Mouse (Mus musculus) right cerebral cortex, postnatal 4 days (tissue): ENCODE data around the gene Rasgrp2.

Source experiments
- DNase-seq: peaks from one replicate; pipeline ENCODE4 v3.0.0-alpha.2; 2022

Gene Rasgrp2

DNA sequence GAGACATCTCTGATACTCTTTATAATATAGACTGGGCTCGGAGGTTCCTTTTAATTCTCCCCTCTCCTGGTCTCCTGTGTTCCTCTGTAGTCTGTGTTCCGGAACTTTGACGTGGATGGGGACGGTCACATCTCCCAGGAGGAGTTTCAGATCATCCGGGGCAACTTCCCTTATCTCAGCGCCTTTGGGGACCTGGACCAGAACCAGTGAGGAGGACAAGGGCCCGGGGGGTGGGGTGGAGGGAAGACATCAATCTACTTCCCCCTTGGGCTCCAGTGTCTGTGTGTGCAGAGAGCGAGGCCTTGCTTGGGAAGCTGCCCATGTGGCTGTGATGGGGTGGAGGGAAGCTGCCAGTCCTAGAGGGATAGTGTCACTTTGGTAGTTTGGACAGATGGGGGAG is 9.6 kb downstream of the Rasgrp2 start:
- no peak for DNase-seq

DNA sequence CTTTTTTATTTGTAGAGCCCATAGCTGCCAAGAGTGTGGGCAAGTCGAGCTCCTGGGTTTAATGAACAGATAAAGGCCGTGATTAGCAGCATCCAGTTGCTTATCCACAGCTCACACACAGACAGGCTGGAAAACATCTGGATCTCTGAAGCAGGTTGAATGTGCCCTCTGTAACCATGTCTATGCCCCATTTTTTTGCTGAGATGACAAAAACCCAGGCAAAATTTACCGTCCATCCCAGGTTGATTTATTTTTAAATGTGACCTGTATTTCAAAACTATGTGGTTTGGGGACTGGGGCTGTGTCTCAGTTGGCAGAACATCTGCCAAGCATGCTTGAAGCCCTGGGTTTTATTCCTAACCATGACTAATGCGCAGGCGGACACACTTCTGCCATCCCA is 10.0 kb downstream of the Rasgrp2 start:
- DNase-seq = no peak

DNA sequence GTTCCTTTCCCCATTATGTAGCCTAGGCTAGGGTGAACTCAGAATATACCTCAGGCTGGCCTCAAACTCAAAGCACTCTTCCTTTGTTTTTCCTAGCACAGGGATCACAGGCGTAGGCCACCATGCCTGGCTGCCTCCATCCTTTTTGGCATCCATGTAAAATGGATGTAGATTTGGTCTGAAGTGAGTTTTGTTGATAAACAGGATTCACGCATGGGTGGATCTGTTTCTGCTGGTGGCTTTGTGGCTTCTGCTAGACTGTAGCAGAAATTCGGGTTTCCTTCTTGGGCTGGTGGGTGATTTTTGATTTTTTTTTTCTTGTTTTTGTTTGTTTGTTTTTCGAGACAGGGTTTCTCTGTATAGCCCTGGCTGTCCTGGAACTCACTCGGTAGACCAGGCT is 10.8 kb downstream of the Rasgrp2 start:
- no peak for DNase-seq

DNA sequence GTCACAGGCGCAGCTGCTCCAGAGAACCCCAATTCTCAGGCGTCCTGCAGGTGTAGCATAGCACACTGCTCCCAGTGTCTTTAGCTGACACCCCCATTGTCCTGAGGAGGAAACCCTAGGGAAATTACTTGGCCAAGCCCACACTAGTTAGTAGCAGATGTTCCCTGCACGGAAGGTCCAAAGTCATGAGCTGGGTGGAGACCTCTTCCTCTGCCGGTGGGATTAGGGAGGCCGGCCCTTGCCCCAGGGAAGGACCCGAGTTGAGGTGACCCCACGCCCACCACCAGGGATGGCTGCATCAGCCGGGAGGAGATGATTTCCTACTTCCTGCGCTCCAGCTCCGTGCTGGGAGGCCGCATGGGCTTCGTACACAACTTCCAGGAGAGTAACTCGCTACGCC is 13.7 kb downstream of the Rasgrp2 start:
- no peak for DNase-seq

DNA sequence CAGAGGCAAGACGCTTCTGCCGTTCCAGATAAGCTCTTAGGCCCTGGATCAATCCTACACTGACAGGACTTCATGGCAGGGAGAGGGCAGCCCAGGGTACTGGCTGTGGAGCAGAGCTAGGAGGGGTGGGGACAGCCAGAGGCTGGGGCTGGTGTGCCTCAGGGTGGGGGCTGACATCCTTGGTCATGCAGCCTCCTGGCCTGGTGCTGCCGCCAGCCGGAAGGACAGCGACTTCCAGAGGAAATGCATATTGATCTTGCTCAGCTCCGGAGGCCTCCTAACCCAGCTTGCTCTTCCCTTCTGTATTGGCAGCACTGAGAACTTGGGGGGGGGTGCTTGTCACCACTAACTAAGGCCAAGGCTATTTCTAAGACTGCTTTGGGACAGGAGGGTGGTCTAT is 16.3 kb downstream of the Rasgrp2 start:
- DNase-seq = no peak

DNA sequence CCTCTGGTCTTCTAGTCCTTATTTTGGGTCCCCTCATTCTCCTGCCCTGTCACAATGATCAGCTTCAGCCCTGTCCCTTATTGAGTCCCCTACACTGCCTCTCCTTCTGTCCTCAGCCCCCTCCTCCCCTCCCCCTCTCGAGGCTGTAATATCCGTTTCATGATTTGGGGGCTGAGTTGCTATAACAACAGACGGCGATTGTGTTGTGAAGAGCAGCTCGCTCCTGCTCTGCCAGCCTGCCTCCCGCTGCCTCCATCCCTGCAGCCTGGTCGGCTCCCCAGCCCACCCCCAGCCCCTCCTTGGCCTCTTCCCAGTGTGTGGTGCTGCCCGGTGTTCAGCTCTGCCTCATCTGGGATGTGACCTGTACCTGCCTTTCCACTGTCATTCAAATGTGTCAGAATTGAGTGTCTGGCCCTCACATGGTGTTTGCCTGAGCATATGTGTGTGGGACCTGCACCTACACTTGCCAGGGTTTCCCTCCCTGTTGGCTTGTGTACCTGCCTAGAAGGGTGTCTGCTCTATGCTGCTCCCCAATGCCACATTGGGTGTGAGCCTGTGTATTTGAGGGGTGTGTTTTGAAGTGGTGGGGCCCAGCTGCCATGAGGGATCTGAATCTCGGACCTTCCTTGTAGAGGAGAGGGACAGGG is 17.1 kb downstream of the Rasgrp2 start:
- DNase-seq = peak; percentile 67

DNA sequence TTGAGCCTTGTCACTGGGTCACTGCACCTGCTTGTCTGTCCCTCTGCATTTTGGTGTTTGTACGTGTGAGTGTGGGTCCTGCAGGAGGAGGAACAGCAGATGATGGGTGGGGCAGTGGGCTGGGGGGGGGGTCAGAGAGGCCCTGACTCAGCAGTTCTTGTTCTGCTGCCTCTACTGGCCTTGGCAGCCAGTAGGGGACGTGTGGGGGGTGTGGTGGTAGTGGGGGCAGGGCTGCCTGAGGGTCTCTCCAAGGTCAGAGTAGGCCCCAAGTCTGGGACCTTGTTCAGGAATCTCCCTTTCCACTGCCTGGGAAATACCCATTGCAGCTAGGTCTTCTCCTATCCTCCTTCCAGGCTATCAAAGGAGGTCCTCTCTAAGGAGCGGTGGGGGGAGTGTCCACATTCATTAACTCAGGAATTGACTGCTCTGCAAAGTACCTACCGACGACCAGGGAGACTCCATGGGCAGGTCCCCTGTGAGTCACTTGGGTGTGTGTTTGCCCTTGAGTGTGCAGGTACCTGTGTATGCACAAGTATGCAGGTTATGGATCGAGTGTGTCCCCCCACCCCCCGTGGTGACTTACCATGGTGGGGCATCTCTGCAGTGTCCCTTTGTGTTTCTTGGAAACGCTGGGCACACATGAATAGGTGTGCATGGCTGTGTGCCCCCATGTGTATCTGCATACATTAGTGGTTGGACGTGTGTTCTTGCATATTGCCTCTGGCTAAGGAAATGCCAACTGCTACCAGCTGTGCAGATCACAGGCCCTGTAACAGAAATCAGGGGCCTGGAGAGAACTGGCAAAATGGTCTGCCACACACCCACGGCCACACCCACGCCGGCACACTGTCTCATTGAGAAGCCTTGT is 18.0 kb downstream of the Rasgrp2 start:
- no peak for DNase-seq

DNA sequence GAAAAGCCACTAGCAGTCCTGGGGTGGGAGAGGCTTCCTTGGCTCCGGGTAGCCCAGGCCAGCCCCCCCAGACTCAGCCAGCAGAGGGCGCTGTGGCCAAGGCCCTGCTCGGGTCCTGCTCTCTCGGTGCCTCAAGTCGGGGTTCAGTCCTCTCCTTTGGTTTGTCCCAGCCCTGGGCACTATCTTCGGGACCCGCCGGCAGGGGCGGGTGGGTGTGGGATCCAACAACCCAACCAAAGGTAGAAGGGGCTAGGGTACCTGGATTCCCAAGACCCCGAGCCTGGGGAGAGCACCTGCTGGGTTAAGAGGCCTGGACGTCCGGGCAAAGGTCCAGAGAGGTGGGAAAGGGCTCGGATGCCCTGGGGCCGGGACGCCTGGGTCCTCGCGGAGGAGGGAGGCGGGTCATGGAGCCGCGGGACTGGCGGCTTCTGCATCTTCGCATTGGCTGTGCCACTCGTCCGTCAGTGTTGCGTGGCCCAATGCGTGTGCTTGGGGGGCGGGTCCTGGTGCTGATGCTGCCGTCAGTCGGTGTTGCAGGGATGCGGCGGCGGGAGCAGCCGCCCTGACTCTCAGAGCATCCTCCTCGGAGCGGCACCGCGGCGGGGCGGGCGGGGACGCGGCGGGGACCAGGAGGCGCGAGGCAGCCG is 19.2 kb downstream of the Rasgrp2 start, which contains the start of gene Nrxn2:
Gene Nrxn2 (plus strand): TSS at position 499 of the 647 bp plus-strand sequence.
- DNase-seq = peak; percentile 96

DNA sequence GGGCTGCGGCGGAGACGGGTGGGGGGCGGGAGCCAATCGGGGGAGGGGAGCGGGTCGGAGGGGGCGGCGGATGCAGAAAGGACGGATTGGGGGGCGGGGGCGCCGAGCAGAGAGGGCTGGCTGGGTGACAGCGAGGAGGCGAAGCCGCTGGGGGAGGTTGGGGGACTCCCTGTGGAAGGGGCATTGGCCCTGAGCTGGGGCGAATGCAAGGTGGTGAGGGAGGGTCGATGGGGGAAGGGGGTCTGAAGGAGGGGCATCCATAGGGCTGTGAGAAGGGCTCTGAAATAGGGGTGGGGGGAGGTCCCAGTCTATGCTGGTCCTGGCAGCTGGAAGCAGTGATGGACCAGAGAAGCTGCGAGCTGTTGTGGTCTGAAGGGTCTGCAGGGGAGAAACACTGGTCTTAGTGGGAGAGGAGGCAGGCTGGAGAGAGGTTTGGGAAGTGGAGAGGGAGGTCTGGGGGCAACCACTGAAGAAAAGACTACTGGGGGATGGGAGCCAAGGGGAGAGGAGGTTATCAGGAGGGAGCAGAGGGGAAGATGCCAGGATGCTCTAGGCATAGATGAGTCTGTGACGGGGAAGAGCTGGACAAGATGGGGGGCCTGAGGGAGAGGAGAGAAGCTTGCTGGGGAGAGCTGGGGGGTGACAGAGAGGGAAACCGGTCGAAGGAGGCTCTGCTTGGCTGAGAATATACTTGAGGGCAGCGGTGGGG is 20.0 kb downstream of the Rasgrp2 start:
- DNase-seq = peak; percentile 66

DNA sequence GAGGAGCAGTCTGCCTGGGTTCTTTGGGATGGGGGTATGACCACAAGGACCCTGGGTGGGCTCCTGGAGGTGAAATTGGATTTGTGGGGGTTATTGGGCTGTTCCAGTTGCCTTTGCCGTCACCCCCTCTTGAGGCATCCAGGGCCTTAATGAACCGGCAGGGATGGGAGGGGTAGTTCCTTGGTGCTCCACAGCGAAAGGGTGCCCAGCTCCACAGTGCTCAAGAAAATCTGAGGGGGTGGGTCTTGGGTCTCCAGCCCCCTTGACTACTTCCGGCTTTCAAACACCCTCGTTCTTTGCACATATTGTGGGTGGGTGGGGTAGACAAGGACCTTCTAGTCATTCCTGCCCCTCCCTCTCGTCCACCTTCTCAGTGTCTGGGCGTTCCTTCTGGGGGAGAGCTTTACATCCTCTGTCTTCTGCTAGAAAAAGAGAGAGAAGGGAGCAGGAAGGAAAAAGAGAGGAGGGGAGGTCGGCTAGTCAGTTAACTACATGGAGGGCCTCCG is 20.7 kb downstream of the Rasgrp2 start:
- no peak for DNase-seq

DNA sequence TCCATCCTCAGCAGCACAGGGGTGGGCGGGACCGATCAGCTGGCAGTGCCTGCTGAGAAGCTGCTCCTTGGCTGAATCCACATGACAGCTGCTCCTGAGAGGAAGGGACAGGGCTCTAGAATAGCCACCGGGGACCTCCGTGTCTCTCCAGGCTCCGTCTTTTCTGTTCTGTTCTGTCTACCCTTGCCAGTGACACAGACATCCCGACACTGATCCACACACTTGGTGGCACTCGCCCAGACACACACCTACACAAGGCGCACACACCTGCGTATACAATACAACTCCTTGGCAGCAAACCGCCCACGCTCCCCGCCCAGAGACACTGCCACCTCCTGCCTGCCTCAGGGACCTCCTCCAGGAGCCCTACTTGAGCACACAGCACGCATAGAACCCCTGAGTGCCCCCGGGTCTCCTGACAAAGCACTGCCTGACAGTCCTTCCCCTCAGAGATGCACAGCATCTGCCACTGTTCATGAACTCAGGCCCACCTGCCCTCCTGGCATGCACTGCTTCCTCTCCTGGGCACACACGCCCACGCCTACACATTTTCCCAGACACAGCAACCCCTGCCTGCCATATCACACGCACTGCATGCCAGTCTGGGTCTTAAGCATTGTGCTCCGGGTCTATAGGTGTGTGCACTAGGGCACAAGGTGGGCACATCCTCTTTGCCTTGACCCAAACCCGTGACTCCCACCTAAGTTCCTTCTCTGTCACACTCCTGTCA is 21.5 kb downstream of the Rasgrp2 start:
- DNase-seq = no peak

DNA sequence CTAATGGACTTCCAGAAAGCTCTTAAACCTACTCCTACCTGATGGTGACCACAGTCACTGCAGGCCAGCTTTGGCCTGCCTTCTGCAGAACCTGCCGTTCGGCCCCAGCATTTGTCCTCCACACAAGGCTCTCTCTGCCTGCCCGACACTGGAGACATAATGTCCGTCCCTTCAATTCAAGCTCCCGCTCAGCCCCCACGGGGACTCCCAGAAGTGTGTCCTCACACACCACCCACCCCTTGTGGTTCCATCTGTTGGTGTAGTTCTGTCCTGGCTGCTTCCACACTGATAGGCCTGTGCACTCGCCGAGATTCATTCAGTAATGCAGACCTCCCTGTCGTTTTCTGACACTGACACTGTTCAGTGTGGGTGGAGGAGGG is 22.1 kb downstream of the Rasgrp2 start:
- DNase-seq = no peak

DNA sequence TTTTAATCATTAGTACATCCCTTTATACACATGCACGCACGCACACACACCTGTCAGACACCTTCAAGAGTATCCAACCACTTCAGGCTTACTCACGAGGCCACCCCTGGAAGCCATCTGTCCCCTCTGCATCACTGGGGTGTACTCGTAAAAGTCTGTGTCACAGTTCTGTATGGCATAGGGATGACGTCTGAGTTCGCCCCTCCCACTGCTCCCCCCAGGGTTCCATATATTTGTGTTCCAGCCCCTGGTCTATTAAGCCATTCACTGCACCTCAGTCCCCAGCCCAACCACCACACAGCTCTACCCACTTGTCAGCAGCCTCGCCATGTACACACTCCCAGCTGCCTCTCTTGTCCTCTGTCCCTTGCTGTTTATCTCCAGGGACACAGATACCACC is 22.9 kb downstream of the Rasgrp2 start:
- DNase-seq = no peak

DNA sequence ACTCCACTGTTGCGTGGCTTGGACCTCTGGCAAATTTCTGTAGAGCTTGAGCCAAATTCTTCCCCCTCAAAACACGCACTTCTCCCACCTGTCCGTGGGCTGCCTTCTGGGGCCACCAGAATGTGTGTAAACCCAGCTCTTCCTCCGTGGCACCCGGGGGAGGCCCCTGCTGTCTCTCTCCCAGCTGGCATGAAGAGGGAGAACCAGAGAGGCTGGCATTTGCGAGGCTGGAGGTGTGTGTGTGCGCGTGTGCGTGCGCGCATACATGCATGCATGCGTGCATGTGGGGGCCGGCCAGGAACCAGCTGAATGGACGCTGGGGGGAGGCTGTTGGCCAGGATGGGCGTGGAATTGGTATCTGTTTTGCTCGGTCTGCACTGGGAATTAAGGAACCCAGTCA is 24.1 kb downstream of the Rasgrp2 start:
- no peak for DNase-seq

DNA sequence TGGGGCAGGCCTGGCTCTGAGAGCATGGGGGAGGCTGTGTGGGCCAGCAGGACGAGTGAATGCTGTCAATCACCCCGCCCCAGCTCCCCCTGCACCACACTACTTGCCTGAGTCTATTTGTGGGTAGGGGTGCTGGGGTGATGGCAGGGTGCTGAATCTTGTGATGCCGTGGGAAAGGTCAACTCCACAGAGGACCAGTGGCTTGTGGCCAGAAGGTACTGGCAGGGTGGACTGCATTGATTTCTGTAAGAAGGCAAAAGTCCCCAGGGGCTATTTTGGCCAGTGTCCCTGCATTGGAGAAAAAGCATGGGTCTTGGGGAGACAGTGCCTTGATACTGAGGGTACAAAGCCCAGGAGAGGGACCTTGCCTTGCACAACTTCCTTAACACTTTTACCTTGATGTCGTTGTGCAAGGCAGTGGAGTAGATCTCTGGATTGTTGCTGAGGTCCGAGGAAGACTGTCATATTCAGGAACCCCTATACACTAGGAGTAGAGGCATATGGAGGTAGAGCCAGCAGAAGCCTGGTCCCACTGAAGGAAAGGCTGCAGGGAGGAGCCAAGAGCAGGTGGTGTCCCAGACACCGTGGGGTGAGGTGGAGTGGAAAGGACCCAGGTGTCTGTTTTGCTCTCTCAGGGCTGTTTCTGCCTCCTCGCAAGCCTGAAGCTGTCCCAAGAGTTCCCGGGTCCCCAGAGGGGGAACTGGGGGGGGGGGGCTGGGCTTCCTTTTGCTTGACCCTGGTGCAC is 25.2 kb downstream of the Rasgrp2 start:
- no peak for DNase-seq

DNA sequence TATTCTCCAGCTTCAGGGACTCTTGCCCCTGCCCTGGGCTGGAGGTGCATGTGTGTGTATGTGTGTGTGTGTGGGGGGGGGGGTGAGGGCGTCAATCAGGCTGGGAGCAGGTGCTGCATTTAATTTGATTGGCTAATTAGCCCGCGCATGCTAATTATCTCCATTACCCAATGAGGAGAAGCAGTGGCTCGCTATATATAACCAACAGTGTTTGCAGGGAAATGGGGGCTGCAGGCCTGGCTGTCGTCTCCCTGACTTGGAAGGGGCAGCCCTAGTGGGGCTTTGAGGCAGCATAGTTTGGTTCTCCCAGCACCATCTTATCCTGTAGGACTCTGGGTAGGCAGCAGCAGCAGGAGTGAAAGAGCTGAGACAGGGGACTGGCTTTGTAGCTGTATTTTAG is 26.5 kb downstream of the Rasgrp2 start:
- DNase-seq = no peak

DNA sequence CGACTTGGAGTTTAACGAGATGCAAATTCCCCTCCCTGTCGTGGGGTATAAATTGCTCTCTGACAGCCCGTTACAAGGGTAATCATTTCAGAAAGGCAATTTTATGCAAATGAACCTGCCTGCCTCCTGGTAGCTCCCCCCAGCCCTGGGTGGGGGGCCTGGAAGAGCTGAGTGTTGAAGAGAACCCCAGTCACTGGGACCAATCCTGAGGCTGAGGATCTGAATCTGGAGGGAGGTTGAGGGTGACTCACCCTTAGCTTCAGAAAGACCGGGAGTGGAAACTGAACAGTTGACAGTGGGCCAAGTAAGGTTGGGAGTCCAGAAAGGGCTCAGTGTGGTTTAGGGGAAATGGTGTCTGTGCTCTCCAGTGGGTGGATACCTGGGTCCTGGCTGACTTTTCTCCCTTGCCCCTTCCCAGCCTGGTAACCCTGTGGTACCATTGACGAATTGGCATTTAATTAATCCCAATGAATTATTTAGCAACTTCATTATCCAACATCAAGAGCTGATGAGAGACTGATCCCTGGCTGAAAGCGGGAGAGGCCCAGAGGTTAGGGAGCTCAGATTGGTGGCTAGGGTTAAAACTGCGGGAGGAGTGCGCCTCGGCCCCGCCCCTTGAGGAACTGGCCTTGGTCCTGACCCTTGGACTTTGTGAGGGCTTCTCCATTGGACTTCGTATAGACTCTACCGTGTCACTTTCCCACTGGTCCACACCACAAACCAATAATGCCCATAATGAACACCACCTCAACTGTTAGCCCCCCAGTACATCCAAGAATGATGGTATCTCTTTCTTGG is 27.8 kb downstream of the Rasgrp2 start:
- DNase-seq = no peak

DNA sequence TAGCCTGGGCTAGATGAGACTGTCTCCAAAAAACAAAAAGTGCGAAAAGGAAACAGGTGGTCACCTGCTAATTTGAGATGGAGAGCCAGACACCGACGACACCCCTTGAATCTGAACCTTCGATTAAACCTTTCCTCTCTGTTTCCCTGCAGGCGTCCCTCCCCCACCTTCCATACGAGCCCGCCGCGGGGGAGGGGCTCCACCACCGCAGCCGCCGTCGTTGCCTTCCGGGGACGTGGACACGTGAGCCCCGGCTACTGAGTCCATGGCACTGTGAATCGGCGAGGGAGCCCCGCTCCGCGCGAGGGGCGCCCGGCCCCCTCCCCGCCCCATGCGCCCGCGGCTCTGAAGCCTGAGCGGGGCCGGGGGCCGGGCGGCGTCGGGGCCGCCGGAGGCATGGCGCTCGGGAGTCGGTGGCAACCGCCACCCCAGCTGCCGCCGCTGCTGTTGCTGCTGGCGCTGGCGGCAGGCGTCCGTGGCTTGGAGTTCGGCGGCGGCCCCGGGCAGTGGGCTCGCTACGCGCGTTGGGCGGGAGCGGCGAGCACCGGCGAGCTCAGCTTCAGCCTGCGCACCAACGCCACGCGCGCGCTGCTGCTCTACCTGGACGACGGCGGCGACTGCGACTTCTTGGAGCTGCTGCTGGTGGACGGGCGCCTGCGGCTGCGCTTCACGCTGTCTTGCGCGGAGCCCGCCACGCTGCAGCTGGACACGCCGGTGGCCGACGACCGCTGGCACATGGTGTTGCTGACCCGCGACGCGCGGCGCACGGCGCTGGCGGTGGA is 28.7 kb downstream of the Rasgrp2 start:
- DNase-seq = peak; percentile 56

DNA sequence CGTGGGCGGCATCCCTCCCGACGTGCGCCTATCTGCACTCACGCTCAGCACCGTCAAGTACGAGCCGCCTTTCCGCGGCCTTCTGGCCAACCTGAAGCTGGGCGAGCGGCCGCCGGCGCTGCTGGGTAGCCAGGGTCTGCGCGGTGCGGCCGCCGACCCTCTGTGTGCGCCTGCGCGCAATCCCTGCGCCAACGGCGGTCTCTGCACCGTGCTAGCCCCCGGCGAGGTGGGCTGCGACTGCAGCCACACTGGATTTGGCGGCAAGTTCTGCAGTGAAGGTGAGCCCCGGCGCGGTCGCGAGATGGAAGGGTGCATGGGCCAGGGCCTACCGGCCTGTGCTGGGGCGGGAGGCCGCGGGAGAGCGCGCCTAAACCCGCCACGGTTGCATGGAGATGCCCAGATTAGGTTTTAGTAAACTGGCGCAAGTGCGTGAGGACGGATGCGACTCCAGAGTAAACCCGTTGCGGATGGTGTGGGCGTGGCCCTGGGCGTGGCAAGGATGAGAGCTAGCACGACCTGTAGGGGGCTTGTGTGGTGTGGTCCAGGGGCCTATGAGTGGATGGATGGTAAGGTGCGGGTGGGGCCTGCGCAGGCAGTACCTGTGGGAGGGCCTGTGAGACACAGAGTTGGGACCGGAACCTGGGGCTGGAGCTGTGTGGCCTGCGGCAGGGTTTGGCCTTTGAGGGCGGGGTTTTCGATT is 29.5 kb downstream of the Rasgrp2 start:
- DNase-seq = no peak
